Mouse (Mus musculus) bone marrow, adult 2 months (tissue): ENCODE measurements around the gene Aggf1. TPM values are rescaled to one million over a fixed set of nuclear protein-coding genes. Genes with fewer than 3 reads are reported as not detected.
"Not testable (repeated sequence)": the region's sequence is repeated elsewhere in the genome, so short reads cannot be mapped to it uniquely, and the experiment has no call there.

ENCODE experiments used
- H3K27ac ChIP-seq: fragments of 200-500 bp; 2 replicates; pipeline ENCODE4 v1.5.1; 2012; ENCODE audit warnings: low read depth, mild to moderate bottlenecking, control low read depth, inconsistent platforms, low read length; ENCODE audit not compliant: control insufficient read depth, poor library complexity, insufficient read depth
- H3K4me1 ChIP-seq: fragments of 200-500 bp; 2 replicates; pipeline ENCODE4 v1.6.1; 2011; ENCODE audit warnings: low read length; ENCODE audit not compliant: control insufficient read depth, insufficient read depth
- H3K4me3 ChIP-seq: fragments of 200-500 bp; replicated peaks from 2 replicates; pipeline ENCODE3; 2011; ENCODE audit warnings: mild to moderate bottlenecking, low read depth, low read length, control low read depth; ENCODE audit not compliant: control insufficient read depth
- CTCF ChIP-seq: fragments of 200-500 bp; IDR thresholded peaks from 2 replicates; pipeline ENCODE4 v1.5.1; 2011; ENCODE audit warnings: low read length, control low read depth; ENCODE audit not compliant: control insufficient read depth, insufficient read depth
- POLR2A ChIP-seq: fragments of 200-500 bp; IDR thresholded peaks from 2 replicates; pipeline ENCODE4 v1.6.1; 2011; ENCODE audit warnings: low read depth, mild to moderate bottlenecking, control low read depth, low read length, borderline replicate concordance; ENCODE audit not compliant: control insufficient read depth
- WGBS: fragments of 180-500 bp; shearing (Covaris S2); methylation state at CpG from one replicate; pipeline ENCODE4 v1.1.7; 2018; 5-methylcytosine and 5-hydroxymethylcytosine counted together
- polyA plus RNA-seq: library from polyadenylated mRNA; stranded (reverse); fragments of >200 nt; gene quantifications from 2 replicates; pipeline ENCODE4 v1.2.4, GENCODE M21; 2011; ENCODE audit warnings: low replicate concordance; ENCODE audit not compliant: missing spikeins, insufficient read depth, insufficient read length

Aggf1 gene
- polyA plus RNA-seq, 1 experiment = 23.6 TPM

DNA sequence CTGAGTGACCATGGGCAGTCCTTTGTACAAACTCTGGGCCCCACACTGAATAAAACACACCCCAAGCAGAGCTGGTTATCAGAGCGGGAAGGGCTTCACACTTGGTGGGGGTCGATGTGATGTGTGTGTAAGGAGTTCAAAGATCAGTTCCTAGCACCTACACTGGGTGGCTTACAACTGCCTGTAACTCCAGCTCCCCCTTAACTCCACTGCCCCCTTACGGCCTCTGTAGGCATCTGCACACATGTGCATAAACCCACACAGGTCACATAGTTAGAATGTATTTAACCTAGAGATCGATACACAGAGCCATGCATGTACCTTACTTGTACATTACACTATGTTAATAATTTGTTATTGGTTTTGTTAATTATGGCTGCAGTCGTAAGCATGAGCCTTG is 13.1 kb upstream of the Aggf1 start:
- WGBS = 83% methylated on average over 5 of the region's 5 CpGs
- Histone ChIP-seq H3K27ac (no peak overlapping the region), H3K4me3 (no peak overlapping the region), H3K4me1 (no peaks in the 10 kb centered on the region; the same call in 1 of the 2 replicates)
- TF ChIP-seq CTCF (no peak), POLR2A (no peak)

DNA sequence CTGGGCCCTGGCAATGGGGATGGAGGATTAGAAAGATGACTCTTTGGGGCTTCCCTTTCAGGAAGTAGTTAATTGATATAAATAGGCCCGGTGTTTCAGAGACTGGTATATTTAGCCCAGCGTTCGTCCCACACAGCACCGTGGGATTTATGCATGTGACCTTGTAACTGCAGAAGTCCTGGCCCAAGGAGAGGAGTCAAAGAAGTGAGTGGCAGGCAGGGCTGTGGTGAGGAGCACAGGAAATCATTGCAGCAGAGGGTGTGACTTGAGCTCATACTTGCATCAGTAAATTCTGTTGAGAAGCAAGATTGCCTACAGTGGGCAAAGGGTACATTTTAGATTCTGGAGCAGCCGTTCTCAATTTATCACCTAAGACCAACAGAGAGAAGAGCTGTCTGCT is 7.3 kb upstream of the Aggf1 start:
- 7% methylated on average over 5 of the region's 5 CpGs for WGBS
- no peak for TF ChIP-seq POLR2A
- no peak for TF ChIP-seq CTCF

DNA sequence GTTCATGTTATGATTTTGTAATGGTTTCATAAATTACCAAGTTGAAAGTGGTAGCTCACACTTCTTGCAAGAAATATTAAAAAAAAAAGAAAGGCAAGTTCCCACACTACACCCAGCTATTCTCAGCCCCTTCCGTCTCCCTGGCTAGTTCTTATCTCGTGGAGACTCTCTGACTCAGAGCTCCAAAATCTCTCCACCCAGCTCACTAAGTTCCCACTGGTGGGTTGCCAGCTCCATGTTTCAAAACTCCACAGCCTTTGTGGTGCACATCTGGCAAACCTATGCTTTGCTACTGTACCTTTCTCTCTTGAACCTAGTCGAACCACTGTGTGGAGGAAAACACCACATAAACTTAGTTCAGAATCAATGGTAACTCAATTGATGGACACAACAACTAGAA is 3.5 kb upstream of the Aggf1 start:
- Histone ChIP-seq H3K4me1 (peaks cover 2% of the 10 kb centered on the region; the same call in 1 of the 2 replicates), H3K4me3 (no peak overlapping the region), H3K27ac (no peak overlapping the region)
- TF ChIP-seq POLR2A (no peak), CTCF (no peak)
- WGBS = 64% methylated on average over 3 of the region's 3 CpGs

More for the DNA sequence above, 7.3 kb upstream of the Aggf1 start:
- Histone ChIP-seq H3K4me1 (peaks cover 2% of the 10 kb centered on the region; the same call in 1 of the 2 replicates), H3K4me3 (no peak overlapping the region), H3K27ac (no peak overlapping the region)

DNA sequence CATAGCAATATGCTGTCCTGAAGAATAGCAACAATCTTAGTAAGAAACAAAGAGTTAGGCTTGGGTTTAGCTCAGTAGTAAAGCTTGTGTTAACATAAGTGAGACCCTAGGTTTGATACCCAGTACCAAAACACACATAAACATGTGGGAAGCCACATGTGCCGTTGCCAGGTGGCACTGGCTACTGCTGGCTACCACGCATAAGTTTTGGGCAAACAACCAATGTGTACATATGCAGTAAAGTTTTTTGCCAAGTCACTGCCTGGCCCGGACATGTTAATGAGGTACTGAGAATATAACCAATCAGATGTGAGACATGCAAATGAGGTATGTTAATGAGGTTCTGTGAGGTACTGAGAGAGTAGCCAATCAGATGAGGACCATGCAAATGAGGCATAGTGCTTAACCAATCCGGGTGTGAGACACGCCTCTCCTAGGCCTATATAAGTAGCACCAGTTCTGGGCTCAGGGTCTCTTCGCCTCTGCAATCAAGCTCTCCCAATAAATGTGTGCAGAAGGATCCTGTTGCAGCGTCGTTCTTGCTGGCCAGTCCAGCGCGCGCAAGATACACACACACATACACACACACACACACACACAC is 1.6 kb upstream of the Aggf1 start:
- not testable (repeated sequence) for H3K27ac ChIP-seq, H3K4me3 ChIP-seq, H3K4me1 ChIP-seq
- WGBS = 93% methylated on average over 11 of the region's 11 CpGs

DNA sequence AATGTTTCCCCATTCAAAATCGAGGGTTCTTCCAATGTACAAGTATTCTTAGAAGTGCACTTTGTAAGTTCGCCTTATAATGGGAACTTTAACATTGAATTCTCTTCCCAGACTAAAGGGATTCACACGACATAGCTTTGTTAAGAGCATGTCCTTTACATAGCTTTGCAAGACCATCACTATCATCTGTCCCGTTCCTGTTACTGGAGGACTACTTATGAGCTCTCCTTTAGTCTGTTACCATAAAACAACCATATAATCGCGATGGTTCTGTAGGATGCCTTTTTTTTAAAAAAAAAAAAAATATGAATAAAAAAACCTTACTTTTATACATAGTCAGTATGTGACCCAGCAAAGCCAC is 382 bp upstream of the Aggf1 start:
- WGBS = 22% methylated on average over 6 of the region's 6 CpGs
- Histone ChIP-seq H3K4me1 (peaks cover 2% of the 10 kb centered on the region), H3K4me3 (peak overlapping the region; percentile 86), H3K27ac (no peak overlapping the region)
- TF ChIP-seq CTCF (no peak), POLR2A (no peak)

DNA sequence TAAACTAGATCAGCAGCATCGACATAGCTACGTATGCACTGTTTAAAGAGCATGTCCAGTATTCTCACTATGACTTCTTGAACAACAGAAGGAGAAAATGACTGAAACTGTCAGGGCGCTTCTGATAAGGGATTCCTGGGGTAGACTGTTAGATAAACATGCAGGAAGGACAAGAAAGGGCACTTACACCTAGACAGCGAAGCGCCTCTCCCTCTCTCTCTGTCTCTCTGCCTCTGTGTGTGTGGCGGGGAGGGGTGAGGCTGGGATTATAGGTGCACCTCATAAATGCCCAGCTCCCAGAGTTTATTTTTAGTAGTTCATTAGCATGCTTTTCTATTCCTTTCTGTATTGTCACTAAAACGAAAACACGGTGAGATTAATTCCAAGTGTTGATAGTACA is 8.8 kb downstream of the Aggf1 start:
- no peak for TF ChIP-seq POLR2A
- no peak for TF ChIP-seq CTCF
- Histone ChIP-seq H3K4me1 (no peaks in the 10 kb centered on the region), H3K27ac (no peak overlapping the region), H3K4me3 (no peak overlapping the region)
- 72% methylated on average over 8 of the region's 8 CpGs for WGBS

DNA sequence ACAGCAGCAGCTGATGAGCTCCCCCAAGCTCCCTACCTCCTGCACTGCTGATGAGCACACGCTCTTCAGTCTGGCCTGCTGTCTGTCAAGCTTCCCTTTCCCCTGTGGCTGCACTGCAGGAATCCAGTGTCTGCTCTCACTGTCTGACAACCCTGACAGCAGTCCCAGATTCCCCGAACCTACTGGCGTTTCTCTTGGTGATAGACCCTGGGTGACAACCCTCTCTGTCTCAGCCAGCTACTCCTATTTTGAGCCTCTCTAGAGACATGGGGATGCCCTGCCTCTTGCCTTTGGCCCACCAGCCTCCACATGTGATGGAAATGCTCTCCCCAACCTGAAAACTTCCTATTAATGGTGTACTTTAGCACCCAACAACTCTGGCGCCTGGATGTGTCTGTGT is 11.7 kb downstream of the Aggf1 start:
- Histone ChIP-seq H3K4me3 (no peak overlapping the region), H3K4me1 (no peaks in the 10 kb centered on the region), H3K27ac (no peak overlapping the region)
- TF ChIP-seq CTCF (no peak), POLR2A (no peak)
- WGBS = 83% methylated on average over 4 of the region's 4 CpGs

DNA sequence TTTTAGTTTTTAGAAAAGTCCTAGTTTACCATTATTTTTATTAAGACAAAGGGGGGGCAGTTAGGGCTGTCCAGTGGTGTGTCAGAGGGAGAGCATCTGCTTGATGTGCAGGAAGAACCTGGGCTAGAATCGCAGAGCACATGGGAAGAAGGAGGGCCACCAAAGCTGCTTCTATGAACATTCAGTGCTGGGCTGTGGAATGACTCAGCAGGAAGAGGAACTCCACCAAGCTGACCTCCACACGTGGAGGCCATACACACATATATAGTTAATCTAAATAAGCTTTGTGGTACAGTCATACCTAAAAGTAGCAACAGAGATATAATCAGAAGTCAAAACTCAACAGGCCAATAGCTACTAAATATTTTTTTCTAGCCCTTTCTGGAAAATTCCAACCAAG is 16.9 kb downstream of the Aggf1 start:
- TF ChIP-seq POLR2A (no peak), CTCF (no peak)
- no peaks in the 10 kb centered on the region for H3K4me1 ChIP-seq
- 12% methylated on average over 2 of the region's 2 CpGs for WGBS
- H3K4me3 ChIP-seq = no peak overlapping the region
- no peak overlapping the region for H3K27ac ChIP-seq

DNA sequence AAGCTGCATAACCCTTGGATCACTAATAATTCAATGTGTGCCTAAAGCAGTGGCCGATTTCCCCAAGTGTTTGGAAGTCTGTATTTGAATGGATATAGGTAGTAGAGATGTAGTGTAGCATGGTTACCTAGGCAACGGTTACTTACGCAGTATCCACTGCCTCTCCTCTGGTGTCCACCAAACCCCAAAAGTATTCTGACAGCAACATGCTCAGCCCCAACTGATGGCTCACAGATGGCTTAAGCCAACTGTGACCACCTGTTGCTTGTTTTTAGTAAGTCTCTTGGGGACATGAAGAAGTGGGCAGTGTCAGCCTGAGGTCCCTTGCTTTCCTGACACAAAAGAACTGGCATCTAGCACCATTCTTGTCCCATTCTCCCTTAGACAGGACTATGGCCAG is 26.7 kb downstream of the Aggf1 start:
- no peak overlapping the region for H3K27ac ChIP-seq
- 89% methylated on average over 3 of the region's 3 CpGs for WGBS
- no peak for TF ChIP-seq POLR2A
- TF ChIP-seq CTCF = no peak
- no peak overlapping the region for H3K4me3 ChIP-seq
- peaks cover under 1% of the 10 kb centered on the region; the same call in 1 of the 2 replicates for H3K4me1 ChIP-seq
